Mouse (Mus musculus) testis, adult 2 months (tissue): Measurements from ENCODE around the gene Akap17b.

Experiments
- CTCF ChIP-seq: fragments of 200-500 bp; IDR thresholded peaks from 2 replicates; pipeline ENCODE4 v1.5.1; 2012; ENCODE audit warnings: low read depth, mild to moderate bottlenecking, inconsistent platforms, low read length, moderate library complexity; ENCODE audit not compliant: control insufficient read depth, insufficient read depth, insufficient replicate concordance
- POLR2A ChIP-seq: fragments of 200-500 bp; IDR thresholded peaks from 2 replicates; pipeline ENCODE4 v1.6.1; 2012; ENCODE audit warnings: low read depth, mild to moderate bottlenecking, inconsistent platforms, low read length, moderate library complexity; ENCODE audit not compliant: control insufficient read depth

DNA sequence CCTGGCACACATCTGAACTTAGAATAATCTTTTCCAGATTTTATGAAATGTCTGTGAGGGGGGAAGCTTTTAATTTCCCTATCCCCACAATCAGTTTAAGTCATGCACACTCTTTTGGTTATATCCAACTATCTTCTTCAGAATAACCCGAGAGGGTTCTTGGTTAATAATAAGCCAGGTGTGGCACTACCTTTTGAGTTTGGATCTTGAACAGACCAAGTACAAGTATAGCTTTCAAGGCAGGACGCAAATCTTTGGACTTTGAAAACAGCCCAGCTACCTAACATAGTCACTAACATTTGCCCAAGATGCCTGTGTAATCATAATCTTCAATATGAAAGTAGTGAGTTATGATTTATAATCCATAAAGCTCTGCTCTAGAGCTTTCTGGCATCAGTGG lies 42.3 kb downstream of the Akap17b start:
- TF ChIP-seq CTCF (no peak), POLR2A (no peak)
